Mouse (Mus musculus): ENCODE results near the gene Lypla2. TPM values are rescaled to one million over a fixed set of nuclear protein-coding genes. Genes with fewer than 3 reads are reported as not detected.

Lypla2 gene
- polyA plus RNA-seq, 1 experiment from 2014 or later = 115 TPM

DNA sequence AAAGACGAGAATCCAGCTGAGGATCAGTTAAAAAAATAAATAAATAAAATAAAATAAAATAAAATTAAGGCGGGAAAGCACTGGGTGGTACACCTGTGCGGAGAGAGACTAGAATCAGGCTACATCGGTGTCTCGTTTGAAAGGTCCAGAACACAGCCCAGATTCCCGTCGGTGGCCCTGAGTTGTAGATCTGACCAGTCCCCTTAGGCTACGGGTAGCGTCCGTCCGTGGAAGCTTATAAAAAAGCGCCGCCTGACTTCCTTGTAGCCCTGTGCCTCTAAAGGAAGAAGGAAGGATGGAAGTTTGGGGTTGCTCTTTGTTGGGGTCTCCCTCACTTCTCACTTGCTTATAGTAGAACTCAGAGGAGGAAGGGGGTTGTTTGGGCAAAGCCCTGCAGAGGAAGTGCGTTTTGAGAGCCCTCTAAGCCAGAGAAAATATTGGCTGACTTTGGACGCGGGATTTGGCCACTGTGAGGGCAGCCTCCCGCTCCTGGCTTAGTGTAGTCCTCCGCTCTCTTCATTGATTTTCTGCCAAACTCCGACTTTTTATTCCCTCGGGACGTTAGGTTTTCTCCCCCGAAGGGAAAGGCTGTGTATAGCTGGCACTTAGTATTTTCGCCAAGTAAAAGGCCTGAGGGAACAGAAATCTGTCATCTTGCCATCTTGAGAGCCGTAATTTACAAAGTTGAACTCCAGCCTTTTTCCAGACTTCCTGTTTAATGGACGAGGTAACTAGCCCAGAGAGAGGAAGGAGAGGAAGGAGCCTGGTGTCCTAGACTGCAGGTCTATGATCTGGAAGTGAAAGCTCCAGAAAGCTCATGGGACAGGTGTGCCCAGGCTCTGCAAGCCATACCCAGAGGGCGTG lies 50.9 kb downstream of the Lypla2 start:
- peak overlapping the region; percentile 85 for H3K27ac ChIP-seq (ENCODE audit: low read length)
- ATAC-seq = peak; percentile 19; the same call in 1 of the 2 replicates
- H3K4me3 ChIP-seq (ENCODE audit: low read length) = peak overlapping the region; percentile 96
- peak overlapping the region; percentile 87 for H3K9ac ChIP-seq (ENCODE audit: low read depth, low read length)
- 2% methylated on average over 26 of the region's 26 CpGs for WGBS
- H3K4me2 ChIP-seq (ENCODE audit: low read depth, low read length) = peak overlapping the region; percentile 83
- H3K36me3 ChIP-seq (ENCODE audit: control insufficient read depth, insufficient read depth, low read length) = 0 out of 2 replicates have a peak, but pooled peaks cover 10% of the 10 kb centered on the region
- H3K9me3 ChIP-seq (ENCODE audit: control insufficient read depth, low read length) = no peaks in the 10 kb centered on the region
- H3K4me1 ChIP-seq (ENCODE audit: control insufficient read depth, insufficient read depth, low read length) = peaks cover 19% of the 10 kb centered on the region
- H3K27me3 ChIP-seq (replicated peaks; ENCODE audit: control insufficient read depth, insufficient read depth, low read length) = no peaks in the 10 kb centered on the region

GRCm38 (mm10) chr4:135920304-135921241 lies 51.9 kb downstream of the Lypla2 start, which contains the start of gene Fuca1:
Gene Fuca1 (plus strand): TSS chr4:135920735.
- Histone ChIP-seq H3K4me1 (ENCODE audit: control insufficient read depth, insufficient read depth, low read length) (peaks cover 16% of the 10 kb centered on the region), H3K27ac (ENCODE audit: low read length) (peak within 1 kb of the TSS; percentile 86), H3K27me3 (replicated peaks; ENCODE audit: control insufficient read depth, insufficient read depth, low read length) (no peaks in the 10 kb centered on the region), H3K4me3 (ENCODE audit: low read length) (peak within 1 kb of the TSS; percentile 96), H3K9ac (ENCODE audit: low read depth, low read length) (peak within 1 kb of the TSS; percentile 87), H3K9me3 (ENCODE audit: control insufficient read depth, low read length) (no peaks in the 10 kb centered on the region), H3K4me2 (ENCODE audit: low read depth, low read length) (peak within 1 kb of the TSS; percentile 83), H3K36me3 (ENCODE audit: control insufficient read depth, insufficient read depth, low read length) (0 out of 2 replicates have a peak, but pooled peaks cover 8% of the 10 kb centered on the region)
- 2% methylated on average over 60 of the region's 60 CpGs for WGBS
- peak; percentile 88 for ATAC-seq

DNA sequence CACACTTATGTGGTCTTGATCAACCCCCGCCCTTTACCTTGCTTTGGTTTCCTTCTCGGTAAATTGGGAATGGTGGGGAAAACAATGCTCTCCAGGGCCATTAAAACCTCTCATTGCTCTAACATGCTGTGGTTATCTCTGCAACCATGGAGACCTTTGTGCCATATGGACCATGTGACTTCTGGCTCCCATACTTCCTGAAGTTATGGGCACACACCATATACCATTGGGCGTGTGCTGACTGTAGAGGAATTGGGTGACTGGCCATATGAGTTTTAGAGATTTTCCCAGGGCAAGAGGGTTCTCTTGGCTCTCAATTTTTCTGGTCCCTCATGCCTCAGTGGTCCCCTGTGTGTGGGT lies 53.2 kb downstream of the Lypla2 start:
- 0 out of 2 replicates have a peak, but pooled peaks cover 6% of the 10 kb centered on the region for H3K36me3 ChIP-seq (ENCODE audit: control insufficient read depth, insufficient read depth, low read length)
- H3K4me2 ChIP-seq (ENCODE audit: low read depth, low read length) = no peak overlapping the region; the same call in 1 of the 2 replicates
- no peaks in the 10 kb centered on the region for H3K9me3 ChIP-seq (ENCODE audit: control insufficient read depth, low read length)
- no peak overlapping the region for H3K9ac ChIP-seq (ENCODE audit: low read depth, low read length)
- peak overlapping the region; percentile 86 for H3K27ac ChIP-seq (ENCODE audit: low read length)
- H3K27me3 ChIP-seq (replicated peaks; ENCODE audit: control insufficient read depth, insufficient read depth, low read length) = no peaks in the 10 kb centered on the region
- H3K4me1 ChIP-seq (ENCODE audit: control insufficient read depth, insufficient read depth, low read length) = peaks cover 14% of the 10 kb centered on the region
- WGBS = 75% methylated on average over 3 of the region's 3 CpGs
- H3K4me3 ChIP-seq (ENCODE audit: low read length) = no peak overlapping the region
- peak; percentile 69 for ATAC-seq

GRCm38 (mm10) chr4:135918635-135919279 lies 53.7 kb downstream of the Lypla2 start:
- no peaks in the 10 kb centered on the region for H3K27me3 ChIP-seq (replicated peaks; ENCODE audit: control insufficient read depth, insufficient read depth, low read length)
- ATAC-seq = peak; percentile 73
- no peaks in the 10 kb centered on the region for H3K9me3 ChIP-seq (ENCODE audit: control insufficient read depth, low read length)
- peak overlapping the region; percentile 32 for H3K4me2 ChIP-seq (ENCODE audit: low read depth, low read length)
- H3K36me3 ChIP-seq (ENCODE audit: control insufficient read depth, insufficient read depth, low read length) = 0 out of 2 replicates have a peak, but pooled peaks cover 4% of the 10 kb centered on the region
- peak overlapping the region; percentile 86 for H3K27ac ChIP-seq (ENCODE audit: low read length)
- 67% methylated on average over 13 of the region's 13 CpGs for WGBS
- no peak overlapping the region for H3K9ac ChIP-seq (ENCODE audit: low read depth, low read length)
- no peak overlapping the region for H3K4me3 ChIP-seq (ENCODE audit: low read length)
- peaks cover 14% of the 10 kb centered on the region for H3K4me1 ChIP-seq (ENCODE audit: control insufficient read depth, insufficient read depth, low read length)

Other genes starting within 250 kb of the Lypla2 start
- 6.6 and 7.9 TPM in 2 replicates for gene Il22ra1, start 244.5 kb downstream of the Lypla2 start, polyA plus RNA-seq (2015; fragmentation: Nextera tagmentation; extraction: Ambion mirVana)
- 0.88 and 1.1 TPM in 2 replicates for gene Myom3, start 212.9 kb downstream of the Lypla2 start, polyA plus RNA-seq (2015; fragmentation: Nextera tagmentation; extraction: Ambion mirVana)
- 146 and 157 TPM in 2 replicates for gene Srsf10, start 116.9 kb downstream of the Lypla2 start, polyA plus RNA-seq (2015; fragmentation: Nextera tagmentation; extraction: Ambion mirVana)
- 165 and 171 TPM in 2 replicates for gene Pnrc2, start 98.8 kb downstream of the Lypla2 start, polyA plus RNA-seq (2015; fragmentation: Nextera tagmentation; extraction: Ambion mirVana)
- gene Cnr2, start 77.2 kb downstream of the Lypla2 start, polyA plus RNA-seq (2015; fragmentation: Nextera tagmentation; extraction: Ambion mirVana) = 0.43 and 0.66 TPM in 2 replicates
- 214 and 254 TPM in 2 replicates for gene Fuca1, start 51.9 kb downstream of the Lypla2 start, polyA plus RNA-seq (2015; fragmentation: Nextera tagmentation; extraction: Ambion mirVana)
- 147 and 165 TPM in 2 replicates for gene Hmgcl, start 26.2 kb downstream of the Lypla2 start, polyA plus RNA-seq (2015; fragmentation: Nextera tagmentation; extraction: Ambion mirVana)
- 127 and 130 TPM in 2 replicates for gene Gale, start 8.9 kb downstream of the Lypla2 start, polyA plus RNA-seq (2015; fragmentation: Nextera tagmentation; extraction: Ambion mirVana)
- 41.3 and 47.2 TPM in 2 replicates for gene Pithd1, start 14.6 kb upstream of the Lypla2 start, polyA plus RNA-seq (2015; fragmentation: Nextera tagmentation; extraction: Ambion mirVana)
- 34.8 and 35.6 TPM in 2 replicates for gene Eloa, start 49.1 kb upstream of the Lypla2 start, polyA plus RNA-seq (2015; fragmentation: Nextera tagmentation; extraction: Ambion mirVana)
- gene Rpl11, start 80.8 kb upstream of the Lypla2 start, polyA plus RNA-seq (2015; fragmentation: Nextera tagmentation; extraction: Ambion mirVana) = 407 and 467 TPM in 2 replicates
- 232 and 245 TPM in 2 replicates for gene Id3, start 170.9 kb upstream of the Lypla2 start, polyA plus RNA-seq (2015; fragmentation: Nextera tagmentation; extraction: Ambion mirVana)
- 7.5 and 9.3 TPM in 2 replicates for gene E2f2, start 199.8 kb upstream of the Lypla2 start, polyA plus RNA-seq (2015; fragmentation: Nextera tagmentation; extraction: Ambion mirVana)
- 3.3 and 4.4 TPM in 2 replicates for gene Asap3, start 233.7 kb upstream of the Lypla2 start, polyA plus RNA-seq (2015; fragmentation: Nextera tagmentation; extraction: Ambion mirVana)